Mouse (Mus musculus) megakaryocyte-erythroid progenitor cell, adult 5-6 weeks (primary cell): ENCODE results near the gene Gm49320. TPM values are rescaled to one million over a fixed set of nuclear protein-coding genes. Genes with fewer than 3 reads are reported as not detected.
A peak's percentile ranks its signal among the peaks of the same experiment; 100 is the strongest.

Experiments
- ATAC-seq: replicated peaks from 2 replicates; pipeline ENCODE4 v1.8.0; 2016; ENCODE audit warnings: mild to moderate bottlenecking, inconsistent platforms; ENCODE audit not compliant: severe bottlenecking, poor library complexity, low FRiP score, low TSS enrichment
- total RNA-seq, 2 experiments: library from RNA; stranded (forward) in 1 of 2; stranded (reverse) in 1 of 2; fragments of 200-1000, 215-1000 nt in 1 of 2; fragments of >200 nt in 1 of 2; fragmentation: Nextera tagmentation in 1 of 2; gene quantifications; 2 replicates each; pipeline ENCODE4 v1.2.3; 2014 to 2017

Gene Gm49320
- total RNA-seq (2014; fragmentation: Nextera tagmentation) (0.90 TPM in 1 of 2 replicates, not detected in the other), total RNA-seq (2017) (0.75 TPM in 1 of 2 replicates, not detected in the other)

DNA sequence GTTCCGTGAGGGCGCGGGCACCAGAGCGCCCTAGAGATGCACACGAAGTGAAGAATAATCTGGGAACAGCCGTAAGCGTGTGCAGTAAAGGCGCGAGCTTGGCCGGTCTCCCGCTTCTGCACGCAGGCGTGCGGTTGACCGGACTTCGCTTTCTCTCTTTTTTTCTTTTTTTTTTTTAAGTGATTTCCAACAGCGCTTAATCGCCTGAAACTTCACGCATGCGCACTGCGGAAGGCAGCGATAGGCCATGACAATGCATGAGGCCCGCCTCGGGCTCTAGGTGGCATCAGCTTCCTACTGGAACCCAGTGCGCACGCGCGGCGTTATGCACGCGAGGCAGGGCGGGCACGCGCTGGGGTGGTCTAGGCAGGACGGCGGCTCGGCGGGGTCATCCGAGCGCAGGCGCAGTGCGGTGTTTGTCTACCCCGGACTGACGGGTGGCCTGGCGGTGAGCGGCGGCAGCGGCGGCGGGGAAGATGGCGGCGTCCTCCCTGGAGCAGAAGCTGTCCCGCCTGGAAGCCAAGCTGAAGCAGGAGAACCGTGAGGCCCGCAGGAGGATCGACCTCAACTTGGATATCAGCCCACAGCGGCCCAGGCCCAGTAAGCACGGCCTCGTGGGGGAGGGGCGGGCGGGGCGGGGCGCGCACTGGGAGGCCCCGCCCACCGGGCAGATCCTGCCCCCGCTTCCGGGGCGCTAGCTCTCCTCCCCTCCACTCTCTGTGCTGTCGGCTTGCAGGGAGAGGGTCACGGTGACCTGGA, at the start of gene Gm49320, which contains the start of gene Map2k7:
Gene Gm49320 (plus strand): TSS at position 432 of the 759 bp plus-strand sequence.
Gene Map2k7 (plus strand): TSS at position 307 of the 759 bp plus-strand sequence.
- peak; percentile 83 for ATAC-seq

DNA sequence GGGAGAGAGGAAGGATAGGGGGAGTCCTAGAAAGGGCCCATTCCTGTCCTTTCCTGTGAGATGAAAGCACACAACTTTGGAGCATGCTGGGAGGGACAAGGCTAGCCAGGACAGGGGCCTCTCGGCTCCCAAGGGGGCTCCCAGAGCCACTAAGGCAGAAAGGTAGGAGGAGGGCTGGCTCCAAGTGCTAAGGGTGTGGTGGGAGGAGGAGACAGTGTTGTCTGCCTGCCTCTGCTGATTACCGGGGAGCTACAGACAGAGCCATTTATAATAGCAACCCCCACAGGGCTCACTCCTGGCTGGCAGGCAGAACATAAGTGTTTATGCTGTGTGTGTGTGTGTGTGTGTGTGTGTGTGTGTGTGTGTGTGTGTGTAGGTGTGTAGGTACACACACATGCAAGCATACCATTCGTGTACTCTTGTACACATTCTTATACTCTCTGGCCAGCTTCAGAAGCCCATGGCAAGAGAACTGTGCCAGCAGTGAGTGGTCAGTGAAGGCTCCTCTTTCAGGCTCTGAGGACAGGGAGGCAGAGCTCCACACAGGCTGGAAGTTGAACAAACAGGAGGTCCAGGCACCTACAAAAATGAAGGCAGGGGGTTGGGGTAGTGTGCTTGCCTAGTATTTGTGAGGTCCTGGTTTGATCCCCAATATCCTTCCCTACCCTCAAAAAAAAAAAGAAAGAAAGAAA, 49.5 kb upstream of the Gm49320 start:
- ATAC-seq = peak; percentile 93

DNA sequence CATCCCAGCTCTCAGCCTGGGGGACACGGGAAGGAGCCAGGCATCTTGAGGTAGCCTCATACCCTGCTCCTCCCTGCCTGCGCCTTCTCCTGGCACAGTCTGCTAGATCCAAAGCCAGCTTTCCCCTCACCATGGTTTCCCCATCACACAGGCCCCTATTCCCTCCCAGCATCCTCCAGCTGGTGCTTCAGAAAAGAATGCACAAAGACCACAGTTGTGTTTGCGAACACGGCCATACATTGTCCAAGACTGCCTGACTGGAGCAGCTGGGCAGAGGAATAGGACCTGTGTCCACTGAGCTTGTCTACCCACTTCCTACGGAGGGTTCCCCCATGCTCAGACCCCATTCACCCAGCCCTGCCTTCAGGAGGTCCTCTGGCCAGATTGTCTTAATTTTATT, 46.4 kb upstream of the Gm49320 start:
- no peak for ATAC-seq

DNA sequence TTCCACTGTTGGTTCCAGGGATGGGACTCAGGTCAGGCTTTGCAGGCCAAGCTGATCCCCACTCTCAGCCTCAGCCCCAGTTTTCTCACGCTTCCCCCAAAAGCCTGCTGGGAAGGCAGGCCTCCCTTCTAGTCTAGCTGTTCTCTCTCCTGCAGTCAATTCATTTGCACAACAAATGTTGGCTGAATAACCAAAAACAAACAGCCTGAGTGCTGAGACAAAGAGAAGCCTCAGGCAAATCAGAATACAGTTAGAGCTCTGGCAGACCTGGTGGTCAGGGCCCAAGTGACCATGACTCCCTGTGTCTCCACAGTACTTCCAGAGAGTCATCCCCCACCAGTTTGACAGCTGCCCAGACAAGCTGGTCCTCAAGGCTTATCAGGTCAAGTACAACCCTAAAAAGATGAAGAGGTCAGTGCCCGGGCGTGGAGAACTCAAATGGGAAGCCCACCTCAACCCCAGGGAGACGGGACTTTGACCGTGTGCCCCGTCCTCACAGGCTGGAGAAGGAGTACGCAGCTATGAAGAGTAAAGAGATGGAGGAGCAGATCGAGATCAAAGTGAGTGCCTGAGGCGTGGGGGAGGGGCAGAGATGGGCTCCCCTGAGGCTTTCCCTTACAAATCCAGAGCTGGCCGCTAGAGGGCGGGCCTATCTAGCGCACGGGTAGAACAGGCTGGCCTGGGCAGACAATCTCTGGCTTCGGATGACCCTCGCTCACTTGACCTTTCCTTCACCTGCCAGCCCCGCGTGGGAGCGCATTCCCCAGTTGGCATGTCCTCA, 45.7 kb upstream of the Gm49320 start:
- ATAC-seq = peak; percentile 85

DNA sequence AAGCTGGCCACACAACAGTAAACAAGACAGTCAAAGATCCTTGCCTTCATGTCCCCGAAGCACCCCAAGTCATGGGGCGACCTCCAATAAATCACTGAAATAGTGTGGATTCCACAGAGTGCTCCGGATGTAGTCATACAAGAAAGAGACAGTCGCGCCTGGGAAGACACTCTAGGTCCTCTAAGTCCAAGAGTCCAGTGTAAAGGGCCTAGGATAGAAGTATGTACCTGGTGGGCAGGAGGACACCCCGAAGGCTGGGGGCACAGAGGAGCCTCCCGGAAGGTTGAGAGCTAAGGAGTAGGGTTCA, 45.1 kb upstream of the Gm49320 start:
- no peak for ATAC-seq

DNA sequence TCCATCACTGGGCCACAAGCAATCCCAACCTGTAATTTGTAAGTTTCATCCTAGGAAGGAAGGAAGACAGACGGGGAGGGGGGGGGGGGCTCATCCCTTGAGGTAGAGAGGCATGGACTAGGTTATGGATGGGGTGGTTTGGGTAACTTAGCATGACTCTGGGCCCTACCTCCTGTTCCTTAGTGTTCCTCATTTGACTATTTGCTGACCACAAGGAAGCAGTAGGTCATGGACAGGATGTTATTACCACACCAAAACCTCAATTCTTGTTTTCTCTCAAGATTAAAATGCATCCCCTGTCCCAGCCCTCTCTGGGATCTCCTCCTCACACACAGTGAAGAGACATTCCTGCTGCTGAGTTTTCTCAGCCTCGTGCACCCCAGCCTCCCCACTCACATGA, 37.3 kb upstream of the Gm49320 start:
- ATAC-seq = no peak

DNA sequence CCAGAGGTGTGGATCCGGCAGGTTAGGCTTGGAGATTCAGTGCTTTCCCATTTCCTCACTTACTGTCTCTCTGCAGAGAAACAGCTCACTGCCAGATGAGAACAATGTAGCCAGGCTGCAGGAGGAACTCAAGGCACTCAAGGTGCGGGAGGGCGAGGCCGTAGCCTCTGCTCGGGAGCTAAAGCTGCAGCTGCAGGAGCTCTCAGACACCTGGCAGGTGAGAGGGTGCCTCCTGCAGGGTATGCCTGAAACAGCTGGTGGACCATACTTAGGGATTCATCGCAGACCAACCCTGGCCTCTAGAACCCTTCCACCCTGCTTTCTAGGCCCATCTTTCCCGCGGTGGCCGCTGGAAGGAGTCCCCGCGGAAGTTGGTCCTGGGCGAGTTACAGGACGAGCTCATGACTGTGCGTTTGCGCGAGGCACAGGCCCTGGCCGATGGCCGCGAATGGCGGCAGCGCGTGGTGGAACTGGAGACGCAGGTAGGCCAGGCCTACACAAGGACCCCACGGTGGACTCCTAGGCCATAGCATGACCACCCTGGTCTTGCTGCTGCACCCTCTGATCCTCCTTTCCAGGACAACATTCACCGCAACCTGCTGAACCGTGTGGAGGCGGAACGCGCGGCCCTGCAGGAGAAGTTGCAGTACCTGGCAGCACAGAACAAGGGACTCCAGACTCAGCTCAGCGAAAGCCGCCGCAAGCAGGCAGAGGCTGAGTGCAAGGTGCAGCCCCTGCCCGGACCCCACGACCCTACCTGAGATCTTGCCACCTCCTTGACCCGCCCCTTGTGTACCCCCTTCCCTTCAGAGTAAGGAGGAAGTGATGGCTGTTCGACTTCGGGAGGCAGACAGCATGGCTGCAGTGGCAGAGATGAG, 33.2 kb upstream of the Gm49320 start:
- ATAC-seq = no peak

DNA sequence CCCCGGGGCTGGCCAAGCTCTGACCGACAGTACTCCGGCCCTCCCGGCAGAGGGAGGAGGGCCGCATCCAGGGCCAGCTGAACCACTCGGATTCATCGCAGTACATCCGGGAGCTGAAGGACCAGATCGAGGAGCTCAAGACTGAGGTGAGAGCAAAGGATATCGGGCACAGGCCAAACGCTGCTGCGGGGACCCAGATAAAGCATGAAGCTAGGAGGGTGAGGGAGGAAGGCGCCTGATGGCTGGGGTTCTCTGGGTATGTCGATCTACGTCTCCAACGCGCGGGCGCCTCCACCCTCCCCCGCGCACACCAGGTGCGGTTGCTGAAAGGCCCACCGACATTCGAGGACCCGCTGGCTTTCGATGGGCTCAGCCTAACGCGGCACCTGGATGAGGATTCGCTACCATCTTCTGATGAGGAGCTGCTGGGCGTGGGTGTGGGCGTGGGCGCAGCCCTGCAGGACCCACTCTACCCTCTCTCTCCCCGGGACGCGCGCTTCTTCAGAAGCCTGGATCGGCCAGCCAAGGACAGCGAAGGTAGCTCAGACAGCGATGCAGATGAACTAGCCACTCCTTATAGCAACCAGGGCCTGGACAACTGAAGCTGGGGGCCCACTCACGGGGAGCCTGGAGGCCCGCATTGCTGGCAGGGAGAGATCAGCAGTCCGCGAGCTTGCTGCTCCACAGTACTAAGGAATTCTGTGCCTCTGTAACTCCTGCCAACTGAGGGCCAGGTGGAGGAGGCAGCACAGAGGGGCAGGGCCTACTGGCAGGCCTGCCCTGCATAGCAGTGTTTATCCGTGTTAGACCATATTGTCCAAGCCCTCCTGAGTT, 32.3 kb upstream of the Gm49320 start:
- ATAC-seq = no peak

DNA sequence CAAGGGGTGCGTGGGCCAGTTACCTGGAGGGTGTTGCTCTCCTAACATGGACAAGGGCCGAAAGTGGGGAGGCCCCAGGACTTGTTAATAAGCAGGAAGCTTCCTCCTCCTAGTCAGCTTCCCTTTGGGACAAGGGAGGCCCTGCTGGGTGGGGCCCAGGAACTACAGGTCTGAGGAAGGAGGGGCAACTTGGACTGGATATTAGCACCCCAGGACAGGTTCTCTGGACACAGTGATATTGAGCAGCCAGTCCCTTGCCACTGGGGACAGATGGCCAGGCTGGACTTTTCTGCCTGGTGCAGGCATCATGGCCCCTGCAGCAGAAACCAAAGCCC, 31.7 kb upstream of the Gm49320 start:
- ATAC-seq = no peak

DNA sequence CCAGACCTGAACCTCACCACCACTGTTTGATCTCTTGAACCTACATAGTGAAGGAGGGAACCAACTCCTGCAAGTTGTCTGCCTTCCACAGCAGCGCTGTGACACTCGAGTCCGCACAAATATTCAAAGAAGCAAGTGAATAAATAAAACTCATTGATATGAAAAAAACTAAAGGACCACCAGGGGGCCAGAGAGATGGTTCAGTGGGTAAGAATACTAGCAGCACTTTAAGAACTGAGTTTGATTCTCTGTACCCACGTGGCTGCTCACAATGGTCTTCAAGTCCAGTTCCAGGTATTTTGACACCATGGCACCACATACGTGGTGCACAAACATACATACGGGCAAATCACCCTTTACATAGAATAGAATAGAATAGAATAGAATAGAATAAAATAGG, 27.6 kb upstream of the Gm49320 start:
- ATAC-seq = no peak

DNA sequence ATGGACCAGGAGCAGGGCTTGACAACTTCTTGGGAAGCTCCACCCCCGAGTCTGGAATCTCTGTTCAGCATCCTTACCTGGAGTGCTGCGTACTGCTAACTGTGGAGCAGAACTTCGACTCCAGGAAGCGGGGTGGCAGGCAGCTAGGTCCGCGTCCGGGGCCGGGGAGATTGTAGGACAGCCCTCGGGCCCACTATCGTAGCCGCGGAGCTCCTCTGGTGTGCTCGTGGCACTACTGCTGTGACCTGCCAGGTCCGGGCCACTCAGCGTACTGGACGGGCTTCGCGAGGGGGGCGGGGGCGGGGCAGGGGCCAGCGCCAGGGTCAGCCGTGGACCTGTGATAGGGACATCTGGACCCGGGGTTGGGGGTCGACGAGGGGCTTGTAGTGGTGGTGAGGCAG, 25.9 kb upstream of the Gm49320 start:
- ATAC-seq = 0 out of 2 replicates have a peak, but pooled peaks have one; percentile 17

DNA sequence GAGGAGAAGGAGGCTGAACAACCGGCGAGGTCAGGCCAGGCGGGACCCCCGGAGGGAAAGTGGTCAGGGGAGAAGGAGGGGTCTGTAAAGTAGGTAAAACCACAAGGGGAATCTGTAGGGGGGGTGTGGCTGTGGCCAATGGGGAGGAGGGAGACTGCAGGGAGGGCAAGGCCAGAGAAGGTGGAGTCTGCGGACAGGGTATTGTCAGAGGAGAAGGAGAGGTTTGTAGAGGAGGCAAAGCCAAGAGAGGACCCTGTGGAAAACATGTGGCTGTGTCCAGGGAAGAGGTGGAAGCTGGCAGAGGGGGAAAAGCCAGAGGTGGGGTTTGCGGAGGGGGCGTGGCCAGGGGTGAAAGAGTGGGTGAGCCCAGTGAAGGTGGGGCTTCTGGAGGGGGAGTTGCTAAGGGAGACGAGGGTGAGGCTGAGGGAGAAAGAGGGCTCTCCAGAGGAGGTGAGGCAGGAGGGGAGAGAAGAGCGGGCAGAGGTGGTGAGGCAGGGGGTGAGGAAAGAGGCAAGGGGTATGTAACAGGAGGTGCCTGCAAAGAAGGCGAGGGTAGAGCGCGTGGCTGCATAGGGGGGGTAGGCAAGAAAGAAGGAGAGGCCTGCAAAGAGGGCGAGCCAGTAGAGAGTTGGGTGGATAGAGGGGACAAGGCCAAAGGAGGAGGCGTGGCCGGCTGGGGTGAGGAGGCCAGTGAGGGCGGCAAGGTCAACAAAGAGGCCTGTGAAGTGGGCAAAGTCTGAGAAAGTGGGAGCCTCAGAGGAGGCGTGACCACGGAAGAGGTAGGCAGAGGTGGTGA, 25.3 kb upstream of the Gm49320 start:
- peak; percentile 54 for ATAC-seq

DNA sequence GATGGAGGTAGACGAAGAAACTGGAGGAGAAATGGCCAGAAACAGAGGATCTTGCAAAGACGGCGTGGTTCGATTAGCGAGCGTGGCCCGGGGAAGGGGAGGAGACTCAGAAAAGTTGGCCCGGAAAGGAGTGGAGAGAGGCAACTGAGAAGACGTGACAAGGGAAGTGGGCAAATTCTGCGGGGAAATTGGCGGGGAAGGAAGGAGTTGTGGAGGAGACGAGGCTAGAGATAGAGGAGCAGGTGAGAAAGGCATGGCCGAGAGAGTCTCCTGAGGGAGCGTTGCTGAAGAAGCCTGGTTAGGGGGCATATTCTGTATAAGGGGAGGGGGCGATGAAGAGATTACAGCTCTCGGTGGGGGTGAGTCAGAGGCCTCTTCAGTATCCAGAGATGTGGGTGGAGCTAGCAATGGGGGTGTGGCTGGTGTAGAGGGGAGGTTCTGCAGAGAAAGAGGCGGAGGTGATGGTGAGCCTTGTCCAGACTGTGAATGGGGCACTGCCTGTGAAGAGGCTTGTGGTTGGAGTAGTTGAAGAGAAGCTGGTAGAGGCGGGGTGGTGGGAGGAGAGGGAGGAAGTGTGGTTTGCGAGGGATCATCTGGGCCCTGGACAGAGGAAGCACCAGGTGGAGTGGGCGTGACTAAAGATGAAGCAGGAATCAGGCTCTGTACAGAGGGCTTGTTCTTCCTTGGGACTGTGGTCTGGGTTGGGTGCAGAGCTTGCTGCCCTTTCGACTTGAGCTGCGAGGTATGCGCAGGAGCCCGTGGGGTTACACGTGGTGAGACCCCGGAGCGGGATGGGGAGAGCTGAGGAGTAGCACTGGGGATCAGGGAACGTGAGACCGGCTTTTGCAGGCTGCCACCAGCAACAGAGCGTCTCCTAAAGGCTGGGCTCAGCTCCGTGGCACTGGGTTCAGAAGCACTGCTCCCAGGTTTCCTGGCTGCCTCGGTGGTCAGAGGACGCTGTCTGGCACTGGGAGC, 24.4 kb upstream of the Gm49320 start:
- ATAC-seq = peak; percentile 76

DNA sequence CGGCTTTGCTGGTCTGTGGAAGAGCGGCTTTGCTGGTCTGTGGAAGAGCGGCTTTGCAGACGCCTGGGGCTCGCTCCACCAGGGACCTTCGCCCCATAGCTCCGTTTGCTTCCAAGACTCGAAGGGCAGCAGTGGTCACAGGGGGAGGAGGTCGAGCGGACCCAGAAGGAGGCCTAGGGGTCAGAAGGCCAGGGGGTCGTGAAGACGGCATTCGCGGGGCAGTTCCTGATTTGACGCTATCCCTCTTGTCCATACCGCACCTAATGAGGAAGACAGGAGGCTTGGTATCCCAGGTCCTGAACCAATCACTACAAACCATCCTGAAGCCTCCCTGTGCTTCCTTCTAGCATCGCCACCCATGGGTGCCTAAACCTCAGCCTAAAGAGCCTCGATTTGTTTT, 22.4 kb upstream of the Gm49320 start:
- ATAC-seq = no peak

DNA sequence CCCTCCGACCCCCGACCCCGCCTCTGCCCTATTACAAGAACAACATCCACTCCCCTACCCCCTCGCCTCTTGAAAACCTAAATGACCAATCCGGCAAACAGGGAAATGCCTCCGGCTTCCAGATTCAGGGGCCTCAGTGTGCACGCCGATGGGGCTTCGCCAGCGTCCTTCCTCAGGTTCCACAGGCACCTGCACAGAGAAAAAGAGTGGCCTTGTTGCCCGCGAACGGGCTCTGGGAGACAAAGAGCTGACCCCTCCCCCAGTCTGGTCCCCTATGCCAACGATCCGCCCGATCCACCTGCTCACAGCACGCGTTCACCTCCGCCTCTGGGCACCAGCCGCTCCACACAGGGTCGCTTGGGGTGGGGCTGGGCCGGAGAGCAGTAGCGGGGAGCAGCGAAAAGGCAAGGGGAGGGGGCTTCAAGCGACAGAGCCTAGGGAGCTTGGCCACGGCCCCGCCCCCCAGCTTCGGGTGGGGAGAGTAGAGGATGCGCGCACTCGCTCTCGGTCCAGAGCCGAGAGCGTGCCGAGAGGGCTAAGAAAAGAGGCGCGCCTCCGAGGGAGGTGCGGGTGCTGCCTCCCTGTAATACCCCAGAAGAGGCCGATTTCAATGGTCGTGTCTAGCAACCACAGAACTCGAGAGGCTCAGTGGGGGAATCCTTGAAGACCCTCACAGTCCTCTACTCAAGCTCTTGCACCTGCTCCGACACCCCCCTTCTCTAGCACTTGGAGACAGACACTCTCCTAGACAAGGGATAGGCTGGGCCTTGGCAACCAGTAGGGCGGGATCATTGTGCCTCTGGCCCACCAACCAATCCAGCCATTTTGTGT, 21.7 kb upstream of the Gm49320 start, which contains the start of gene Prr36:
Gene Prr36 (minus strand): TSS at position 669 of the 831 bp plus-strand sequence.
- ATAC-seq = no peak

DNA sequence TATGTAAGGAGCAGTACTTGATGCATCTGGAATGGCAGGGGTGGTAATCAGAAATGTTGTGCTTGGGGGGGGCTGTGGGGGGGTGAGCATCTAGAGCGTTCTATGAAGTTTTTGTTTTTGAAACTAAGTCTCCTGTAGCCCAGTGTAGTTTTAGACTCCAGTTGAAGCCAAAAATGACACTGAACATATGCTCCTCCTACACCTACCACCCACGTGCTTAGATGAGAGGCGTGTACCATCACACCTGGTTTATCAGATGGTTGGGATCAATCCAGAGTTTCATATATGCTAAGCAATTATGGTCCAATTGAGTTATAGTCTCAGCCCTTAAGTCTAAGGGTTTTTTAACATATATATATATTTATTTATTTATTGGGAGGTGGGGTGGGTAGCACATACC, 19.0 kb upstream of the Gm49320 start:
- ATAC-seq = no peak
